Mouse (Mus musculus) cerebellum, postnatal 14 days (tissue): ENCODE results near the gene Rims3.

ENCODE experiments used
- DNase-seq, 2 experiments: peaks; one replicate each; pipeline ENCODE4 v3.0.0; 2021; ENCODE audit warnings: mixed read lengths in 2 of 2

Gene Rims3

GRCm38 (mm10) chr4:120850946-120851345 is 3.7 kb upstream of the Rims3 start:
- DNase-seq = peak; percentile 98

- DNase-seq = peak in 1 of 2 experiments; percentile 41
Observed at GRCm38 (mm10) chr4:120855360-120856060, 894 bp downstream of the Rims3 start.

DNA sequence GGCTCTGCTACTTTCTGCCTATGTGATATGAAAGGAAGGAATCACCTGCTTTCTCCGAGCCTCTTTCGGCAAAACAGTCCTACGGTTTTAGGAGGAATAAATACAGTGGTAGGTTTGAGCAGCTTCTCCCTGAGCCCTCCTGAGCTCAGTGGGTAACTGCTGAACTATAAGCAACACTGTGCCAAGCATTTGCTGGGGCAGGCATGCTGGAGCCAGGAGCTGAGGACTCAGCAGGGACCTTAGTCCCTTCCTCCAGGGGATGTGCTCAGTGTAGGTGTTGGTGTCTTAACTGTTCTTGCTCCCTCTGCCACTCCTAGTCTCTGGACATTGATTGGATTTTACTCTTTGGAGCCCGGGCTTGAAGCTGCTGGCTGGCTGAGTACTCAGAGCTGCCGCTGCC is 1.8 kb downstream of the Rims3 start:
- DNase-seq = no peak

DNA sequence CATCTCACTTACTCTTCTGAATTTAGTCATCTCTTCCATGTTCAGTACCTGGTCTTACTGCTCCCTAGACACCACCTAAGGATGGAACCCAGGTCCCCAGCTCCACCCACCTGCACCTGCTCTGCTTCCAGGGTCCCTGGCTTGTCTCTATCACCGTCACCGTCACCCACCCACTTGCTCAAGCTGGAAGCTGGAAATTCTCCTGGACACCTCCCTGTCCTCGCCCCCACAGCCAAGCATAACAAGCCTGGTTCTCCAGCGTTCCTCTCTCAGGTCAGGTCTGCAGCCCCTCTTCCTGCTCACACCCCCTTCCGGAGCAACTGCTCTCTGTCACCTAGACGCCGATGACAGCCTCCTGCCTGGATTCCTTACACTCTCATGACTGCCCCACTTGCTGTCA is 5.2 kb downstream of the Rims3 start:
- no peak for DNase-seq

- DNase-seq = no peak
Observed at GRCm38 (mm10) chr4:120866211-120866610, 11.6 kb downstream of the Rims3 start.

GRCm38 (mm10) chr4:120868246-120868645 is 13.6 kb downstream of the Rims3 start:
- peak; percentile 66 to 72 for DNase-seq

- peak in 1 of 2 experiments; percentile 43 for DNase-seq
Observed at GRCm38 (mm10) chr4:120868988-120869387, 14.4 kb downstream of the Rims3 start.

DNA sequence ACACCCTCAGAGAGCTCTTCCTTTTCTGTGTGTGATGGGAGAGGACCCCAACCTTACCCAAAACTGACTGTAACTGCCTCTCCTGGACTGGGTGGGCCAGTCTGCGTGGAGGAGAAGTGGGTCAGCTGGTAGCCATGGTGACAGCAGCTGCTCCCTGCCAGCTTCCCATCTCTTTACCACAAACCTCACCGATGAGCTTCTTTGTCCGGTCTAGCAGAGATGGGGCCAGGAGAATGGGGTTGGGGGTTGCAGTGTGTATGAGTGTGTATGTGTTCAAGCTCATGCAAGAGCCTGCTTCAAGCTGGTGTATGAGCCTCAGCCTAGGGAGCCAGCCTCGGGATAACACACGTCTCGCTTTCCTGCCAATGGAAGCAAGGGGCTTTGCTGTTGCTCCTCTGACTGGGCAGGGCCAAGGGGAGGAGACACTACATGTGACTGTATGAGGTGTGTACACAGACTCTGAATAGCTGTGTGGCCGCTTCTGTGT is 15.7 kb downstream of the Rims3 start:
- DNase-seq = peak; percentile 48 to 56

DNA sequence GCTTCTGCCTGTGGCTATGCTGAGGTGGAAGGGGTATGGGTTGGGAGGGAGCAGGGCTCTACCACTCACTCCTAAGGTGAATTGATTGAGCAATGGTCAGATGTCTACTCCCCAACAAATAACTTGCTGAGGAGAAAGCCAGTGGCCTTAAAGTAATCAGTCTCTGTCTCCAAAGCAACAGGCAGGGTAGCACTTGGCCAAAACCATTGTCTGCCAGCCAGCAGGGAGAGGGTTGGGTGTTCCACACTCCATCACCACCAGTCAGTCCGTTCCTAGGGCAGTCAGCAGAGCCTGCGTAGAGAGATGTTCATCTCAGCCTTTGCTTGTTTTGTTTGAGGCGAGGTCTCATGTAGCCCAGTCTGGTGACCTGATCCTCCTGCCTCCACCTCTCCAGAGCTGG is 21.3 kb downstream of the Rims3 start:
- DNase-seq = peak in 1 of 2 experiments; percentile 46

DNA sequence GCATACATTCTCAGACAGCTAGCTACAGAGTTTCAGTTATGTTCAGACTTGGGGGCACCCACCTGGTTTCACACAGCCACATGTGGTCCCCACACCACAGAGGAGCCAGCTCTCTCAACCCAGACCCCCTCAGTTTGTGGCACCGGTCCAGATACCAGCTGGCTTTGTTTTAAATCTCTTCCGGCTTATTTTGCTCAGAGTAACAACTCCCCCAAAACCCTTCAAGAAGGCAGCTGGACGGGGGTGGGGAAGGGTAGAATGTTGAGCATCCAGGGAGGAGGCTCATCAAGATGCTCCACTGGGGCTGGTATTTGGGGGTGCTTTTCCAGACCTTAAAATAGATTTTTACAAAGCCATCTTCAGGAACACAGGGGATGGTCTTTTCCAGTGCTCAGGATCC is 24.1 kb downstream of the Rims3 start:
- DNase-seq = no peak

DNA sequence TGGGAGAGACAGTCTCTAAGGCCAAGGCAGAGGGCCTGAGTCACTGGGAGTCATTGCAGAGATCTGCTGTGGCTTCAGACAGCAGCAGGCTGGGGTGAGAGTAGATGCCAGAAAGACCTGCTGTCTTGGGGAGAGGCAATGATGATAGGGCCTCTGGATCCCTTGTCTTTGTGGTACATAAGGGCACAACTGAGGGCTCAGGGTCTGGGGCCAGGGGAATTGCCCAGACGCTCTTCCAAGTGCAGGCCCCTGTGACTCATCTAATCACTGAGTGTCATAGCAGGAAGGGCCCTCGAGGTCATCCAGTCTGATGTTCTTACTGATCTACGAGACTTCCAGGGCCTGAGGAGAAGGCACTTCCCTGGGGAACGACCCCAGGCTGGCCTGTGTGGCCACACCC is 24.8 kb downstream of the Rims3 start:
- DNase-seq = no peak

- no peak for DNase-seq
Observed at GRCm38 (mm10) chr4:120880731-120881432, 26.3 kb downstream of the Rims3 start.

DNA sequence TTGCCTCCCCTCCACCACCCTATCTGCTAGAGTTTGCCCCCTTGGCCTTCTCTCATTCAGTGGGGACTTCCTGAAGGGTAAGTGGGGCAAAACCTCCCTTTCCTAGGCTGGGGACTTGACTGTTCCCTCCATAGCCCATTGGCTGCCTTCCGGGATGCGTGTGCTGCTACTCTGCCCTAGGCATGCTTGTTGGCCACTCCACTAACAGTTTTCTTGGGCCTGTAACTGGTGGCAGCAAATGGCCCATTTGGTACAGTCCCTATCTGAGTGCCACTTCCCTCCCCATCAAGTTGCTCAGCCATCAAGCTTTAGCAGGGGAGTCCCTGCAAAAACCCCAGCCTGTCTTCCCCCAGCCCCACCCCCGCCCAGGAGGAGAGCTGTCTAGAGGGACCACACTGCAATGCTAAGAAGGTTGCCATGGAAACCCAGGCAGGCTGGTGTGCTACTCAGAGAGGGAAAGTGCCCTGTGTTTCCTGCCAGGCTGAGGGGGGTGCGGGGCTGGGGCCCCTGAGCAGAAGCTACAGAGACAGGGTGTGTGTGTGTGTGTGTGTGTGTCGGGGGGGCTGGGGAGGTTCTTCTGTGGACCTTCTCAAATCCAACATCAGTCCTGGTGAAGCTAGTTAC is 27.5 kb downstream of the Rims3 start:
- DNase-seq = no peak

- DNase-seq = no peak
Observed at GRCm38 (mm10) chr4:120885208-120886120, 30.8 kb downstream of the Rims3 start.

DNA sequence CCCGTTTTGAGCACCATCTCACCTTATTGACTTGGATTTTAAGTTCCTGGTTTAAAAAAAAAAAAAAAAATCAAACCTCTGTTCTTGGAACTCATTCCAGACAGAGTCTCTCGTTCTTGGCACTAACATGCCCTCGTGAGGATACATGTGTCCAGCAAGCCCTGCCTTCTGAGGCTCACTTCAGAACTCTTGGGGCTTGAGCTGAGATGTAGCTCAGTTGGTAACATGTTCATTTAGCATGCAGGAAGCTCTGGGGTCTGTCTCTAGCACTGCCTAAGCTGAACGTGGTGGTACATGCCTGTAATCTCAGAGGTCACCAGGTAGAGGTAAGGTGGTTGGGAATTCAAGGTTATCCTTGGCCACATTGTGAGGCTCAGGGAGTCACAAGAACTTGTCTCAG is 31.5 kb downstream of the Rims3 start:
- no peak for DNase-seq

GRCm38 (mm10) chr4:120886811-120887210 is 32.2 kb downstream of the Rims3 start:
- DNase-seq = peak in 1 of 2 experiments; percentile 46

DNA sequence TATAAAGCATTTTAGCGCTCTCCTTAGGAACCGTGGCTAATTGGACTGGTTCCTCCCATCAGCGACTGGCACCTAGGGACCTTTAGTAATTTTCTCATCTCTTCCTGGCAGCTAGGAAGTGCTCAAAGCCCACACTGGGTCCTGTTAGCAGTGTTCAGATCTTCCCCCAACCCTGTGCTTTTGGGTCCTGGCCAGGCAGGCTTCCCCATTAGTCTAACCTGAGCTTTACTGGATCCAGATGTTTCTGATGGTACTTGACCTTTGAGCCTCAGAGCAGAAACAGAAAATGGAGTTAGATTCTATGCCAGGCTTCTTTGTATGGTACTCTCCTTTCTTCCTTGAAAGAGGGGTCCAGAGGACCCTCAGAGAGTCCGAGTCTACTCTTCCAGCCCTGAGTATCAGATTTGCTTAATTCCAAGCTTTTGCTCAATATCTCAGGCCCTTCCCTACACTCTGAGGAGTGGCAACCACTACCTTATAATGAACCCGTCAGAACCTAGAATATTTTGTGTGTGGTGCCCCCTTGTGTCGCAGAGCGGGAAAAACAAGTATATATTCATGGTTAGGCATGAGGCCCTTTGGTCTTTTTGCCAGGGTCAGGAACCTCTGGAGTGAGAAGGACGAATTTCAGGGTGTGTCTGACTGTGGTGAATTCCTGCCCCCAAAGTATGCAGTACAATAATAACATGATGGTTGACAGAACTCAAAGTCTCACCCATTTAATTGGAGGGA is 32.9 kb downstream of the Rims3 start:
- DNase-seq = peak; percentile 81 to 84

DNA sequence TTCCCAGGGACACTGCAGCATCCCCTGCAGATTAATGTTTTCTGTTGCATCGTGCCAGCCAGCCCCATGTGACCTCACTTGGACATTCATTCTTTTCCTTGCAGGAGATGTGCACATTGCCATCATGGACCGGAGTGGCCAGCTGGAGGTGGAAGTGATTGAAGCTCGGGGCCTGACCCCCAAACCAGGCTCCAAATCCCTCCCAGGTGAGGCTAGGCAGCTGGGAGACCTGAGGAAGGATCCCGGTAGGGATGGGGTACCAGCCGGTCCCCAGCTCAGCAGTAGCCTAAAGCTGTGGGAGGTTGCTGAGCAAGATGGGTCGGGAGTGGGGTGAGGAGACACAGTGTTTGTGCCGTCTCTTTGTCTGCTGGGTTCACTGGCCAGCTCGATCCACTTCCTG is 34.3 kb downstream of the Rims3 start:
- DNase-seq = no peak

DNA sequence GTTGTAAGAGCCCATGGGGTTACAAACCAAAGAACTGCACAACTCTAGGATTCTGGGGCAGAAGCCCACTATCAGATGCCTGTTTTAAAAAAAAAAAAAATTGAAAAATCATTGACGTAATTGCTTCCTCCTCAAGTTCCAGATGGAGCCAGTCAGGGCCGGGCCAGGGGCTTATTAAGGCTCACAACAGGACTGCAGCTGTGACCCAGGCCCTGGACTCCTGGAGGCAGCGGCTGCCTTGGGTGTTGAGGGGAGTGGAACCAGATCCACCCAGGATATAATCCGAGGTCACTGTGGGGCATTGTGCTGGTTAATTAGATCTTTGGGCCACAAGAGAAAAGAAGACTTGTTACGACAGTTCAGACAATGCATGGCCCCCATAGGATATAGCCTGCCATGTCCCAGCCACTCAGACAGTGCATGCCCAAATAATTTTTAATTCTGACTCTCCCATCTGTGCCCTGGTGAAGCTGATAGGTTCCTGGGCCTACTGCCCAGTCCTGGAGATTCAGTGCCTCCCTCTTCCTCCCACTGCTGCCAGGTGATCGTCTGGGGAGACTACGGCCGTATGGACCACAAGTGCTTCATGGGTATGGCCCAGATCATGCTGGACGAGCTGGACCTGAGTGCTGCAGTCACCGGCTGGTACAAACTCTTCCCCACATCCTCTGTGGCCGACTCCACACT is 36.3 kb downstream of the Rims3 start:
- DNase-seq = peak; percentile 87 to 91

GRCm38 (mm10) chr4:120891960-120892359 is 37.3 kb downstream of the Rims3 start:
- peak in 1 of 2 experiments; percentile 29 for DNase-seq

- peak in 1 of 2 experiments; percentile 35 for DNase-seq
Observed at GRCm38 (mm10) chr4:120892516-120892915, 37.9 kb downstream of the Rims3 start.
